Mouse (Mus musculus) 3134 (cell line): ENCODE data around the gene Ncmap.

Experiments used
- DNase-seq: peaks from one replicate; pipeline ENCODE4 v3.0.0-alpha.2; 2011; ENCODE audit warnings: low spot score; ENCODE audit not compliant: insufficient read length; ENCODE audit errors: extremely low read depth

The Ncmap gene

GRCm38 (mm10) chr4:135397991-135398390, at the start of gene Ncmap:
TSS of gene Ncmap (minus strand) at chr4:135398227.
- DNase-seq, result no peak

DNA sequence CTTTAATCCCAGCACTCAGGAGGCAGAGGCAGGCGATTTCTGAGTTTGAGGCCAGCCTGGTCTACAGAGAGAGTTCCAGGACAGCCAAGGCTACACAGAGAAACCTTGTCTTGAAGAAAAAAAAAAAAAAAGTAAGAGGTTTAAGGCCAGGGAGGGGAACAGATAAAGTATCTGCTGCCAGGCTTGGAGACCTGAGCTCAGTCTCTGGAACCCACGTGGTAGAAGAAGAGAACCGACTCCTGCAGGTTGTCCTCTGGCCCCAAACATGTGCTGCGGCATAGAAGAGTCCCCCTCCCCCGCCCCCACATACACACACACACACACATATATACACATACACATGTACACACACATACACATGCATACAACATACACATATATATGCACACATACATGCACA, 44.4 kb upstream of the Ncmap start:
- DNase-seq, result no peak

GRCm38 (mm10) chr4:135439904-135440522, 42.0 kb upstream of the Ncmap start:
- peak; percentile 55 for DNase-seq

GRCm38 (mm10) chr4:135439188-135439647, 41.2 kb upstream of the Ncmap start:
- DNase-seq, result peak; percentile 91

- no peak for DNase-seq
Observed at GRCm38 (mm10) chr4:135437924-135438323, 39.9 kb upstream of the Ncmap start.

- no peak for DNase-seq
Observed at GRCm38 (mm10) chr4:135436291-135436690, 38.3 kb upstream of the Ncmap start.

GRCm38 (mm10) chr4:135434395-135434789, 36.4 kb upstream of the Ncmap start:
- DNase-seq, result no peak

DNA sequence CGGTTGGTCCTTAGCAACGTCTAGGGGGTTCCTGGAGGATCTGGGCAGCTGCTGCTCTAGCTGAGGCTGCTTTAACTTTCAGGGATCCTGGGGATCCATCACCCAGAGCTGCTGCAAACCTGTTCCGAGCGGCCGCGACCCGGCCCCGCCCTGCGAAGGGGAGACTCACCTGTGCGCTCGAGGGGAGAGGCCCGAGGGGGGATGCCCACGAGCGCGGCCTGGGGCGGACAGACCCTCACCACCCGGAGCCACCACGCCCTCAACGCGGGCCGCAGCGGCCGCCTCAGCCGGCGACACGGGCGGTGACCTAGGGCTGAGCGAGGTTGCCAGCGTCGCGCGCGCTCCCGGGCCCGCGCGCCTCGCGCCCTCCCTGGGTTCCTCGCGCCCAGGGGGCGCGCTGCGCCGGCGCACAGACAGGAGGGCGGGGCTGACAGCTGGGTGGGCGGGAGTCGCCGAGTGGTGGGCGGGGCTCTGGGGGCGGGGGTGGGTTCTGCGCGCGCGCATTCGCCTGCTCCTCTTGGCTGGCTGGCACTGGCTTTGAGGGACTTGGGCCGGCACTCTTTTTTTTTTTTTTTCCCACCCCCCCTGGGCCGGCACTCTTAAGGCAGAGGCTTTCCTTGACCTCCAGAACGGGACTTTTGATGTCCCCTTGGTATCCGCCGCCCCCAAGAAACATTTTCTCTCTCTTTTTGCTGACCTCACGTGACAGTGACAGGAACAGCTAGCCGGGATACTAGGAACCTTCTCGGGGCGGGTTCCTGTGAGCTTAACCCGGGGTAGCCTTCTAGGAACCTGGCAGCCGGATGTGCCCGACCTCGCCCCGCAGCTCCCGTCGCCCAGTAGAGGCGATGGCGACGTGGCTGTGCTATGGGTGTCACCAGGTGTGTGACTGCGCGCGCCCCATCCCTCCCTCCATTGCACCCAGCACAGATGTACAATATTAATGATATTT, 35.7 kb upstream of the Ncmap start, which contains the start of gene Rcan3:
TSS of gene Rcan3 (minus strand) at position 411 of the 952 bp plus-strand sequence.
- DNase-seq, result peak; percentile 82

GRCm38 (mm10) chr4:135433086-135433442, 35.0 kb upstream of the Ncmap start:
- DNase-seq, result no peak

DNA sequence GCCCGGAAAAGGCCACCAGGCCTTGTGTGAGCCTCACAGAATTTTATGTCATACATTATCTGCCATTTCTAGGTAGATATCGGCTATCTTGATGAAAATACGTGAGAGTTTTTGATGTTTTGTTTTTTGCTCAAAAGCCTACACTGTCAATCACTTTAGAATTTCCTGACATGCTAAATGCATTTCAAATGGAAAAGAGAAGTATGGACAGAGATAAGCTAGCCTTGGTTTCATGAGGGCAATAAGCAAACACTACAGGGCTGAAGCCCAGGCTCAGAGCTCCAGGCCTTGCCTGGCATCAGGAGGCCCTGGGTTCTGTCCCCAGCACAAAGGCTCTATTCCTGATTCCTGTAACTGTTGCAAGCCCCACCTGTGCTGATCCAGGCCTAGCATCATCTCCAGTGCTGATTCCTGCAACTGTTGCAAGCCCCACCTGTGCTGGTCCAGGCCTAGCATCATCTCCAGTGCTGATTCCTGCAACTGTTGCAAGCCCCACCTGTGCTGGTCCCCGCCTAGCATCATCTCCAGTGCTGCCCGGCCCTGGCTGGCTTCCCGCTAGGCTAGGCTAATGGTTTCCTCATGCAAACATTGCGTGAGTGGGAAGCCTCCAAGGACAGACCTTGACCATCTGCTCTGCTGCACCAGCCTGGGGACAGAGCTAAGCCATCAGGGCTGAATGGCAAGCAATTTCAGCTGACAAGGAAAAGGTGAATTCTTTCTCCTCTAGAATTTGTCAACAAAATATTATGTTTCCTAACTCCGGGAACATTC, 32.1 kb upstream of the Ncmap start:
- DNase-seq, result no peak

- no peak for DNase-seq
Observed at GRCm38 (mm10) chr4:135429383-135429782, 31.4 kb upstream of the Ncmap start.

- DNase-seq, result no peak
Observed at GRCm38 (mm10) chr4:135426587-135426986, 28.6 kb upstream of the Ncmap start.

GRCm38 (mm10) chr4:135425625-135426024, 27.6 kb upstream of the Ncmap start:
- DNase-seq, result no peak

DNA sequence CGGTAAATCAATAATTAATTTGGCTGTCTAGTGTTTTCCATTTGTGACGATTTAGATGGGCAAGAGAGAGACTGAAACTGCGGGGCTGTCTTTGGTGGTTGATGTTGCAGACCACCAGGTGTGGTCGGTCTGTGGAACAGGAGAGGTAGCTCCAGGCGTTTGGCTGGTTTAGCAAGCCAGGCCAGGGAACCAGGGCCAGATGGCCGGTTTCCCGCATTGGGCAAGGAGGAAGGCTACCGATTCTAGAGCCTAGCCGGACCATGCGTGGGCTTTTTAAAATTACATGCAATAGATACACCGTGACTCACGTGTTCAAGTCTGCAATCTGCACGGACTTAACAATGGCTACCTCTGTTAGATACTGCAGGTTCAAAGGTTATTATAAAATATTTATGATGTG, 22.9 kb upstream of the Ncmap start:
- DNase-seq, result no peak

DNA sequence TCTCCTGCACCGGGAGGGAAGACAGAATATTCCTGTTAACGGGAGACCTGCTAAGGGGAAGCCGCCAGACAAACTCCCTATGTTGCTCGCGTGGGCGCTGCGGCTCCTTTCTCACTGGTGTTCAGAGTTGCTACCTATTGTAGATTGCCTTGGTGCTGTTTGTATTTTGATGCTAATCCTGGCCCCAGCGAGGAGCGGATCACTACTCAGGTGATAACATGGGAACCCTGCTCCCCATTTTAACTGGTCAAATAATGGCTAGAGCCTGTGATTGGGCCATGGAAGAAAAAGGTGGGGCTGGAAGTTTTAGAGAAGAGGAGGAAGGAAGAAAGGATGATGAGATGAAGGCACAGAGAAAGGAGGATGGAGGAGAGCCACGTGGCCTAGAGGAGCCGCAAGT, 22.4 kb upstream of the Ncmap start:
- DNase-seq, result no peak

DNA sequence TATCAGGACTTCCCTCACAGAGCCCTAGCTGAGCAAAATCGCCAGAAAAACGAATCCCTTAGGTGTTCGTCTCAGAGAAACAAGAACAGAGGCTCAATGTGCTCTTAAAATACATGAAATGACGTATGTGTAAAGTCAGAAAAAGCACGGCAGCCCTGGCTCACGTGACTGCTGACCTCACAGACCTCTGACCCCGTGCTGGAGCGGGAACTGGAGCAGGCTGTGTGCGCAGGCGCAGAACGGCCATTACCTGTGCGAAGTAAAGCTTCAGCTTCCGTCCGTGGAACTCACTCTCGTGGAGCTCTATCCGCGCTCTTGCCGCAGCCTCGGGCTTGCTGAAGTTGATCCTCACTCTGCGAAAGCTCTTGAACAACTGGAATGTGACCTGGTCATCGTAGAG, 22.0 kb upstream of the Ncmap start:
- no peak for DNase-seq

DNA sequence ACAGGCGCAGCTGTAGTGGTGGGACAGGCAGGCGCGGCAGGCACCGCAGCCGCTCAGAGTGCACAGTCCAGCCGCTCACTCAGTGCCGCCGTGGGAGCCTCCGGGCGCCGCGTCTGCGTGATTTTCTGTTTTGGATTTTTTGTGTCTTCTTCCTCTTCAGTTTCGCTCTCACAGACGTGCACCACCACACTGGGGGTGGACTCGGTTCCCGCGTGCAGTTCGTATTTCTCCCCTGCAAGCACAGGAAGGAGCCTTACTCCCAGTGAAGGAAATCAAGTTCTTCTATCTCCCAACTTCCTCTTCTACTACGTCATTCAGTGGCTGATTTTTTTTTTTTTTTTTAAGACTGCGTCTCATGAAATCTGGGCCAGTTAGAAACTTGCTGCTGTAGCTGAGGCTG, 18.3 kb upstream of the Ncmap start:
- DNase-seq, result no peak

GRCm38 (mm10) chr4:135413491-135413890, 15.5 kb upstream of the Ncmap start:
- DNase-seq, result no peak

DNA sequence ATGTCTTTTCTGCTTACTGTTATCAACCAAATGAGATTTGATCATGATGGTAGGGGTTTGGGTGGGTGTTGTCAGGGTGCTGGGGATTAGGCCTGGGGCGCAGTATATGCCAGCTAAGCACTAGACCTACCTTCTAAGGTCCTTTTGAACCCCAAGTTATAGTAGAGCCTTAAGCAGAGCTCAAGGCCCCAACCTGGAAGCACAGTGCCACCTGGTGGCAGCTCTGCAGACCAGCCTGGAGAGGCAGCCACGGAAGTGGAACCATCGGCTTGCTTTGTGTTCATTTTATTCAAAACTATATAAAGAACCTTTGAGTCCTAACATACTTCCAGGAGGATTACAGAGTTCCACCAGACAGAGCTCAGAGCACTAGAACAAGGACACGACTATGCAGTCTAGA, 13.6 kb upstream of the Ncmap start:
- DNase-seq, result no peak

- DNase-seq, result no peak
Observed at GRCm38 (mm10) chr4:135406180-135406579, 8.2 kb upstream of the Ncmap start.

DNA sequence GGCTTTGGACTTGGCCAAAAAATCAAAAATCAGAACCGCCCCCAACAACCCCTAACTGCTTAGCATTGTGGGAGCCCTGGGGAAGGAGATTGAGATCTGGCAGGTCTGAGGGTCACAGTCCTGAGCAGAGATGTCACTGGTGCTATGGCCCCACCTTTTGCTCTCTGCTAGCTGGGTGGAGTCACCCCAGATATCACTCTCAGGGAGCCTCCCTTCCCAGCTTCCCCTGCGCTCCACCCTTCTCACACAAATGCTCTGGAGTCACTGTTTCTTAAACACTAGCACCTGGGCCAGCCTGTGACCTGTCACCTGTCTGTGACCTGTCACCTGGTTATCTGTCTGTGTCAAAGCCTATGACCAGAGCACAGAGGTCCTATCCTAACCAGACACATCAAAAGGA, 6.9 kb upstream of the Ncmap start:
- no peak for DNase-seq
